Mouse (Mus musculus): ENCODE results near the gene Fgfrl1. TPM values are rescaled to one million over a fixed set of nuclear protein-coding genes. Genes with fewer than 3 reads are reported as not detected.

Gene Fgfrl1
- not detected for polyA plus RNA-seq (2017; shearing (Covaris generic))

DNA sequence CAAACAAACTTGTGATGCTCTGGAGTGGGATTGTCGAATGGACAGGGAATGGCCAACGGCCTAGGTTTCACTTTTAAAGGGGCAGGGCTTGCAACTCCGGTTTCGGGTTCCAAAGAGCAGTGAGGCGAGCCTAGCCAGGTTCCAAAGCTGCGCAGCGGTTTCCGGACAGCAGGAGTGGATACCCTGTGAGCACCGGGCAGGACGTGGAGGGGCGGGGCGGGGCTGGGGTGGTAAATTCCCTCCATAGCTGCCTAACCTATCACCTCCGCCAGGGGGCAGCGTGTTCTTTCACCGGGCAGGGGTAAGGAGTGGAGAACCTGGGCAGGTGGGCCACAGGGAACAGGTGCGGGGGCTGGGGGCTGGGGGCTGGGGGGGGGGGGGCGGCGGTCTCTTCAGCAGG is at the start of gene Fgfrl1:
Gene Fgfrl1, plus strand, starts transcription at position 112 of the 400 bp plus-strand sequence.

GRCm38 (mm10) chr5:108659698-108660631 is 32.2 kb upstream of the Fgfrl1 start, which contains the start of gene Idua:
TSS of gene Idua (plus strand) at chr5:108660331.

DNA sequence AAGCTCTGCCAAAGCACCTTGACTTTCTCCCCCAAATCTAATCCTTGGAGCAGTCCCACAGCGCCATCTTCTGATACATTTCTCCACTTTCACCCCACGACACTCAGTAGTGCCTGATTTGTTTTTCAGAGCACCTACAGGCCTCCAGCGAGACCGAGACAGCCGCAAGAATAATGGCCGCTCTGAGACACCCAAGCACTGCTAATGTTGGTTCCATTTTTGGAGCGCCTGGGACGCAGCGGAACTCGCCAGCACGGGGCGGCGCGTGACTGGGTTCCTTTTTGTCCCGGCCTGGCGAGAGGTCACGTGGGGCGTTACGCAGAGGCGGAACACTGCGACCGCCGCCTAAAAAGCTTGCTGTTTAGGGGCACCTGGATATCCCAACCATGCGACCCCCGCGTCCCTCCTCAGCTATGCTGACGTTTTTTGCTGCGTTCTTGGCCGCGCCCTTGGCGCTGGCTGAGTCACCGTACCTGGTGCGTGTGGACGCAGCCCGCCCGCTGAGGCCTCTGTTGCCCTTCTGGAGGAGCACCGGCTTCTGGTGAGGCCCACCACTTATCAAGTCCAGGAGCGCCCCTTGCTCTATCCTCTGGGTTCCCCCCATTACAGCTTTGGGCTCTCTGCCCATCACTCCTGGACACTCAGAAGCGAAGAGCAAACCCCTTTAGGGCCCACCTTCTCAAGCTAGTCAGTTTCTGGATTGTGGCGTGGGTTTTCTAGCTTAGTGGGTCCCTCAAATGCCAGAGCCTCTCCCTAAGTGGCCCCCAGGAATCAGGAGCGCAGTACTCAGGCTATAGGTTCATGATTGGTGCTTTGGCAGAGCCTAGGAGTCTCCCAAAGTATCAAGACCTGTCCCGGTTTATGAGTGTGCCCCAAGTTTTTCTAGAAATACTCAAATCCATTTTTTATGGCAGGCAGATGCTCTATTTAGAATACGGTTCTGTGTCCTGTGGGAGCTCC is 22.9 kb upstream of the Fgfrl1 start, which contains the start of gene Dgkq:
Gene Dgkq, minus strand, starts transcription at position 696 of the 960 bp plus-strand sequence.

DNA sequence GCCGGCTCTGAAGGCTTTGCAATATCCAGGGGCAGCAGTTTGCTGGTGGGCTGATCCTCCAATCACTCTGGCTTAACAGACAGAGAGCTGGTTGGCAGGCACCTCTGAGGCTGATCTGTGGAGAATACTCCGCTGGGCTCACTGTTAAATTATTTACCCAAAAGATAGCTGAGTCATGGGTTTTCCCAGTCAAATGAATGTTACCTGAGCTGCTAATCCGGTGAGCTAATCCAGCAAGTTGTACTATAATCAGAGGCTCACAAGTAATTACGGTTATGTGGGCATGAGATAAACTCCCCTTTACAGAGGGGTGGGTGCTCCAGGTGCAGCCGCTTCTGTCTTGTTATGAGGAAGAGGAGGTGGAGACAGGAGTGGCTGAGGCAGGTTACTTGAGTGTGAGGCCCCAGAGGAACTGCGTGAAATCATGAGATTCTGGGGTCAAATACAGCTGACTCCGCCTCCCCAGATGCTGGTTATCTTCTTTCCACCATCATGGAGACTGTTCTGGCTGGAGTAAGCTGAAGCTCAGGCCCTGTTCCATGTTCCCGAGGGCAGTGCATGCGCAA is 16.8 kb upstream of the Fgfrl1 start, which contains the start of gene Slc26a1:
Gene Slc26a1, minus strand, starts transcription at position 319 of the 566 bp plus-strand sequence.

Other genes starting within 250 kb of the Fgfrl1 start
- not detected for gene Mfsd7a, start 243.5 kb upstream of the Fgfrl1 start, polyA plus RNA-seq (2017; shearing (Covaris generic))
- 14.5 TPM for gene Pcgf3, start 231.2 kb upstream of the Fgfrl1 start, polyA plus RNA-seq (2017; shearing (Covaris generic))
- gene Cplx1, start 142.4 kb upstream of the Fgfrl1 start, polyA plus RNA-seq (2017; shearing (Covaris generic)), result not detected
- gene Gak, start 62.6 kb upstream of the Fgfrl1 start, polyA plus RNA-seq (2017; shearing (Covaris generic)), result 110 TPM
- gene Tmem175, start 62.6 kb upstream of the Fgfrl1 start, polyA plus RNA-seq (2017; shearing (Covaris generic)), result 48.3 TPM
- 49.9 TPM for gene Idua, start 32.1 kb upstream of the Fgfrl1 start, polyA plus RNA-seq (2017; shearing (Covaris generic))
- gene Dgkq, start 22.7 kb upstream of the Fgfrl1 start, polyA plus RNA-seq (2017; shearing (Covaris generic)), result 13.0 TPM
- gene Slc26a1, start 16.8 kb upstream of the Fgfrl1 start, polyA plus RNA-seq (2017; shearing (Covaris generic)), result 0.11 TPM
- gene Rnf212, start 82.6 kb downstream of the Fgfrl1 start, polyA plus RNA-seq (2017; shearing (Covaris generic)), result not detected
- gene Tmed11, start 103.0 kb downstream of the Fgfrl1 start, polyA plus RNA-seq (2017; shearing (Covaris generic)), result not detected
- gene Vmn2r8, start 116.5 kb downstream of the Fgfrl1 start, polyA plus RNA-seq (2017; shearing (Covaris generic)), result not detected
- not detected for gene Vmn2r9, start 160.2 kb downstream of the Fgfrl1 start, polyA plus RNA-seq (2017; shearing (Covaris generic))